Mouse (Mus musculus): ENCODE measurements around the gene Vmn1r185. TPM values are rescaled to one million over a fixed set of nuclear protein-coding genes. Genes with fewer than 3 reads are reported as not detected.

Vmn1r185 gene
- not detected for total RNA-seq (2023)

GRCm38 (mm10) chr7:26618364-26618763, at the start of gene Vmn1r185:
Vmn1r185 (minus strand) TSS chr7:26618464.

Other genes with a start within 250 kb of the Vmn1r185 start
- gene Nlrp9c, start 214.8 kb downstream of the Vmn1r185 start, total RNA-seq (2023), result not detected
- gene Nlrp4a, start 183.4 kb downstream of the Vmn1r185 start, total RNA-seq (2023), result not detected
- not detected for gene Nlrp9a, start 83.4 kb downstream of the Vmn1r185 start, total RNA-seq (2023)
- not detected for gene Cyp2b23, start 68.0 kb upstream of the Vmn1r185 start, total RNA-seq (2023)
- not detected for gene Cyp2b19, start 138.7 kb upstream of the Vmn1r185 start, total RNA-seq (2023)
- not detected for gene Cyp2g1, start 190.4 kb upstream of the Vmn1r185 start, total RNA-seq (2023)
- gene Cyp2a5, start 216.8 kb upstream of the Vmn1r185 start, total RNA-seq (2023), result not detected